ENCODE assay signal across 8 mouse cellular contexts in genomic region chr9:107888267-107888850, GRCm38 (mm10). TPM values are rescaled to one million over a fixed set of nuclear protein-coding genes. Genes with fewer than 3 reads are reported as not detected.
DNase-seq lines count a peak whose midpoint lies in the region; ATAC-seq and TF ChIP-seq lines count a peak whose summit lies in the region.

No protein-coding gene starts in this region.

- 0 out of 2 replicates have a peak, but pooled peaks have one; percentile 28 for TF ChIP-seq CTCF in heart, adult 2 months (IDR thresholded peaks at IDR 0.05)
- no peak for TF ChIP-seq CTCF in bone marrow macrophage, adult 2 months (IDR thresholded peaks at IDR 0.05; ENCODE audit: low read depth, low read length)
- TF ChIP-seq CTCF in kidney, postnatal 0 days (IDR thresholded peaks at IDR 0.05; ENCODE audit: low read depth) = no peak

- H3K4me3 ChIP-seq in heart, adult 2 months = peak overlapping the region; percentile 93
- peak overlapping the region; percentile 100 for H3K4me3 ChIP-seq in bone marrow macrophage, adult 2 months (ENCODE audit: insufficient read depth, low read length)
- H3K4me3 ChIP-seq in kidney, postnatal 0 days (replicated peaks; ENCODE audit: low read depth, low read length) = peak overlapping the region; percentile 73
- peak overlapping the region; percentile 82 for H3K4me3 ChIP-seq in midbrain, embryonic 15.5 days

- H3K79me2 ChIP-seq in heart, adult 2 months (replicated peaks; ENCODE audit: control insufficient read depth, insufficient read depth, low read length) = 0 out of 2 replicates have a peak, but pooled peaks cover 2% of the 10 kb centered on the region

- WGBS in heart, adult 2 months = under 1% methylated on average over 18 of the region's 18 CpGs
- 2% methylated on average over 18 of the region's 18 CpGs for WGBS in kidney, postnatal 0 days
- WGBS in midbrain, embryonic 15.5 days = 1% methylated on average over 18 of the region's 18 CpGs

- H3K4me2 ChIP-seq in kidney, postnatal 0 days (ENCODE audit: low read length) = peak overlapping the region; percentile 90
- peak overlapping the region; percentile 83 for H3K4me2 ChIP-seq in midbrain, embryonic 15.5 days

- no peak for DNase-seq in heart, adult 2 months
- no peak for DNase-seq in heart, postnatal 4 days
- peak; percentile 73 for DNase-seq in CD4-positive helper T cell, adult 2 months (ENCODE audit: low read depth, low spot score)
- DNase-seq in forelimb bud, embryonic 11.5 days (ENCODE audit: low read depth, low spot score) = peak; percentile 35
- peak; percentile 57 for DNase-seq in kidney, postnatal 0 days (ENCODE audit: low spot score)
- DNase-seq in right cerebral cortex, postnatal 36 days (ENCODE audit: low spot score in 2 of 2) = no peak

- H3K27me3 ChIP-seq in heart, adult 2 months (ENCODE audit: control insufficient read depth, insufficient read depth, low read length) = no peaks in the 10 kb centered on the region
- no peaks in the 10 kb centered on the region for H3K27me3 ChIP-seq in kidney, postnatal 0 days (ENCODE audit: insufficient read depth, low read length)
- peaks cover 13% of the 10 kb centered on the region for H3K27me3 ChIP-seq in midbrain, embryonic 15.5 days (replicated peaks)

- H3K27ac ChIP-seq in heart, adult 2 months = peak overlapping the region; percentile 83
- peak overlapping the region; percentile 47; the same call in 1 of the 2 replicates for H3K27ac ChIP-seq in bone marrow macrophage, adult 2 months (ENCODE audit: insufficient read depth, low read depth, low read length)
- peak overlapping the region; percentile 79 for H3K27ac ChIP-seq in kidney, postnatal 0 days
- H3K27ac ChIP-seq in midbrain, embryonic 15.5 days = peak overlapping the region; percentile 81

- no peak for TF ChIP-seq EP300 in heart, adult 2 months (IDR thresholded peaks at IDR 0.05; ENCODE audit: insufficient read depth, low read depth, low read length)

- no peak for TF ChIP-seq POLR2A in heart, adult 2 months (IDR thresholded peaks at IDR 0.05; ENCODE audit: insufficient read depth, low read depth, low read length)
- TF ChIP-seq POLR2A in bone marrow macrophage, adult 2 months (IDR thresholded peaks at IDR 0.05; ENCODE audit: borderline replicate concordance, low read depth, low read length) = no peak

- no peaks in the 10 kb centered on the region for H3K36me3 ChIP-seq in heart, adult 2 months (ENCODE audit: control insufficient read depth, insufficient read depth, low read length)
- H3K36me3 ChIP-seq in kidney, postnatal 0 days (ENCODE audit: insufficient read depth, low read length) = no peaks in the 10 kb centered on the region
- no peaks in the 10 kb centered on the region for H3K36me3 ChIP-seq in midbrain, embryonic 15.5 days (replicated peaks)

- intact Hi-C loops in heart, adult 2 months (cut with DNase I) = loop anchor here (1.0 kb wide), 1 partner anchor 16 kb away; no protein-coding TSS in a partner anchor

- peak overlapping the region; percentile 91 for H3K9ac ChIP-seq in heart, adult 2 months (ENCODE audit: low read depth, low read length)
- H3K9ac ChIP-seq in kidney, postnatal 0 days (ENCODE audit: low read depth, low read length) = peak overlapping the region; percentile 70
- peak overlapping the region; percentile 77 for H3K9ac ChIP-seq in midbrain, embryonic 15.5 days

- H3K9me3 ChIP-seq in kidney, postnatal 0 days (replicated peaks; ENCODE audit: low read length) = no peaks in the 10 kb centered on the region
- no peaks in the 10 kb centered on the region for H3K9me3 ChIP-seq in midbrain, embryonic 15.5 days

- H3K4me1 ChIP-seq in heart, adult 2 months (ENCODE audit: control insufficient read depth, insufficient read depth, low read length) = peaks cover 2% of the 10 kb centered on the region
- H3K4me1 ChIP-seq in bone marrow macrophage, adult 2 months (ENCODE audit: control insufficient read depth, insufficient read depth, low read length) = peaks cover 6% of the 10 kb centered on the region
- no peaks in the 10 kb centered on the region for H3K4me1 ChIP-seq in kidney, postnatal 0 days (replicated peaks; ENCODE audit: insufficient read depth, low read length)
- H3K4me1 ChIP-seq in midbrain, embryonic 15.5 days = peaks cover 18% of the 10 kb centered on the region

- ATAC-seq in kidney, postnatal 0 days (replicated peaks; ENCODE audit: low FRiP score, low read depth) = peak; percentile 63
- ATAC-seq in midbrain, embryonic 15.5 days (replicated peaks) = peak; percentile 84

RNA-seq across cellular contexts. Expression of gene Mon1a, which starts 0.4 kb away (rescaled TPM):
- 10 to 100 TPM; 11.0 to 11.2 TPM for total RNA-seq in heart, adult 2 months (2021)
- 15.1 and 16.0 TPM in 2 replicates for polyA plus RNA-seq in heart, adult 2 months (2012; rRNA removed)
- total RNA-seq in heart, postnatal 4 days (2021) = 1 to 10 TPM; 6.1 TPM
- 11.4 and 15.3 TPM in 2 replicates for polyA plus RNA-seq in bone marrow macrophage, adult 2 months (2012; ENCODE audit: insufficient read depth, insufficient read length, missing spikeins)
- 11.1 and 12.7 TPM in 2 replicates for polyA plus RNA-seq in kidney, postnatal 0 days (2015; fragmentation: Nextera tagmentation; extraction: Ambion mirVana)
- polyA plus RNA-seq in midbrain, embryonic 15.5 days (2015; fragmentation: Nextera tagmentation; extraction: Ambion mirVana) = 26.0 and 27.7 TPM in 2 replicates

RNA-seq across cellular contexts. Expression of gene Rbm6, which starts 15.3 kb away (rescaled TPM):
- total RNA-seq in heart, adult 2 months (2021) = 10 to 100 TPM; 29.8 to 31.2 TPM
- 8.3 and 18.1 TPM in 2 replicates for polyA plus RNA-seq in heart, adult 2 months (2012; rRNA removed)
- 10 to 100 TPM; 40.3 to 40.6 TPM for total RNA-seq in heart, postnatal 4 days (2021)
- 73.5 and 87.0 TPM in 2 replicates for polyA plus RNA-seq in bone marrow macrophage, adult 2 months (2012; ENCODE audit: insufficient read depth, insufficient read length, missing spikeins)
- 40.2 and 46.8 TPM in 2 replicates for polyA plus RNA-seq in kidney, postnatal 0 days (2015; fragmentation: Nextera tagmentation; extraction: Ambion mirVana)
- 99.8 and 120 TPM in 2 replicates for polyA plus RNA-seq in midbrain, embryonic 15.5 days (2015; fragmentation: Nextera tagmentation; extraction: Ambion mirVana)

RNA-seq across cellular contexts. Expression of gene Mst1r, which starts 18.3 kb away (rescaled TPM):
- 1 to 10 TPM; 3.1 to 3.3 TPM for total RNA-seq in heart, adult 2 months (2021)
- 11.3 and 12.5 TPM in 2 replicates for polyA plus RNA-seq in heart, adult 2 months (2012; rRNA removed)
- total RNA-seq in heart, postnatal 4 days (2021) = 1 to 10 TPM; 2.9 to 3.1 TPM
- not detected in 2 replicates for polyA plus RNA-seq in bone marrow macrophage, adult 2 months (2012; ENCODE audit: insufficient read depth, insufficient read length, missing spikeins)
- polyA plus RNA-seq in kidney, postnatal 0 days (2015; fragmentation: Nextera tagmentation; extraction: Ambion mirVana) = 1.1 and 1.4 TPM in 2 replicates
- 1.7 and 1.9 TPM in 2 replicates for polyA plus RNA-seq in midbrain, embryonic 15.5 days (2015; fragmentation: Nextera tagmentation; extraction: Ambion mirVana)

RNA-seq across cellular contexts. Expression of gene Actl11, which starts 39.9 kb away (rescaled TPM):
- total RNA-seq in heart, adult 2 months (2021) = not detected
- polyA plus RNA-seq in heart, adult 2 months (2012; rRNA removed) = 0.09 and 0.14 TPM in 2 replicates
- not detected for total RNA-seq in heart, postnatal 4 days (2021)
- not detected in 2 replicates for polyA plus RNA-seq in bone marrow macrophage, adult 2 months (2012; ENCODE audit: insufficient read depth, insufficient read length, missing spikeins)
- polyA plus RNA-seq in kidney, postnatal 0 days (2015; fragmentation: Nextera tagmentation; extraction: Ambion mirVana) = not detected in 2 replicates
- not detected in 2 replicates for polyA plus RNA-seq in midbrain, embryonic 15.5 days (2015; fragmentation: Nextera tagmentation; extraction: Ambion mirVana)

RNA-seq across cellular contexts. Expression of gene Camkv, which starts 47.1 kb away (rescaled TPM):
- total RNA-seq in heart, adult 2 months (2021) = not detected
- 0.02 and 0.06 TPM in 2 replicates for polyA plus RNA-seq in heart, adult 2 months (2012; rRNA removed)
- not detected for total RNA-seq in heart, postnatal 4 days (2021)
- polyA plus RNA-seq in bone marrow macrophage, adult 2 months (2012; ENCODE audit: insufficient read depth, insufficient read length, missing spikeins) = not detected in 2 replicates
- 0.95 and 1.3 TPM in 2 replicates for polyA plus RNA-seq in kidney, postnatal 0 days (2015; fragmentation: Nextera tagmentation; extraction: Ambion mirVana)
- polyA plus RNA-seq in midbrain, embryonic 15.5 days (2015; fragmentation: Nextera tagmentation; extraction: Ambion mirVana) = 66.7 and 67.3 TPM in 2 replicates

Comparison
In these comparisons a context has a peak if more than half of its experiments do, and no peak if none do; other contexts are left out.
1. DNase-seq: peak in CD4-positive helper T cell, adult 2 months (single experiment), forelimb bud, embryonic 11.5 days (single experiment) and kidney, postnatal 0 days (single experiment); none in heart, adult 2 months (0 of 2), heart, postnatal 4 days (single experiment) and right cerebral cortex, postnatal 36 days (0 of 2).
2. Peak in every context shown above with its lines, with median percentiles within 50 percentile points of each other: H3K27ac ChIP-seq, H3K4me3 ChIP-seq and H3K9ac ChIP-seq.